Mouse (Mus musculus) left cerebral cortex, postnatal 25 days (tissue): ENCODE results near the gene Ptprh. TPM values are rescaled to one million over a fixed set of nuclear protein-coding genes. Genes with fewer than 3 reads are reported as not detected.

Experiments
- DNase-seq, 2 experiments: peaks; one replicate each; pipeline ENCODE4 v3.0.0; 2022; ENCODE audit warnings: low spot score in 2 of 2, mixed read lengths in 1 of 2
- intact Hi-C: fragments of 180-260 bp; cut with DNase I; formaldehyde crosslinking; loops from one replicate; pipeline ENCODE4 v1.15.1; 2025
- microRNA-seq, 2 experiments: library from miRNA; unstranded; fragments of <30 nt; microRNA quantifications; one replicate each; pipeline ENCODE4 v1.2.0; 2022
- total RNA-seq, 2 experiments: library from RNA; stranded (reverse); gene quantifications; 2 replicates each; pipeline ENCODE4 v1.2.3; 2021

The Ptprh gene
- total RNA-seq, 2 experiments from 2014 or later = 0.46 to 0.71 TPM

DNA sequence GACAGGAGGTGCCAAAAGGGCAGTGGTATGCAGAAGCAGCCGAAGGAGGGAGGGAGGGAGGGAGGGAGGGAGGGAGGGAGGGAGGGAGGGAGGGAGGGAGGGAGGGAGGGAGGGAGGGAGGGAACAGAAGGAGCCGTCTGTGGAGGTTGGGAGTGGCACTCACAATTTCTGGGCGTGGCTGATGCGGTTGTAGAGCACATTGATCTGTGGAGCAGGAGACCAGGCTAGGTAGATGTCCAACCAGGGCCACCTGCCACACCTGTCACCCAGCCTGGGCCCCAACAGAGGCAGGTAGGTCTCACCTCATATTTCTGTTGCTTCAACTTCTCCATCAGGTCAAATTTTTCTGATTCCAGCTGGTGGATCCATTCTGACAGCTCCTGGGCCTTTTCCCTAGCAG is 96.6 kb downstream of the Ptprh start:
- DNase-seq = no peak
- intact Hi-C loops = loop anchor here (10.0 kb wide), 1 partner anchor 812 kb away; the partner anchor contains the start of genes Mboat7 and Tsen34

DNA sequence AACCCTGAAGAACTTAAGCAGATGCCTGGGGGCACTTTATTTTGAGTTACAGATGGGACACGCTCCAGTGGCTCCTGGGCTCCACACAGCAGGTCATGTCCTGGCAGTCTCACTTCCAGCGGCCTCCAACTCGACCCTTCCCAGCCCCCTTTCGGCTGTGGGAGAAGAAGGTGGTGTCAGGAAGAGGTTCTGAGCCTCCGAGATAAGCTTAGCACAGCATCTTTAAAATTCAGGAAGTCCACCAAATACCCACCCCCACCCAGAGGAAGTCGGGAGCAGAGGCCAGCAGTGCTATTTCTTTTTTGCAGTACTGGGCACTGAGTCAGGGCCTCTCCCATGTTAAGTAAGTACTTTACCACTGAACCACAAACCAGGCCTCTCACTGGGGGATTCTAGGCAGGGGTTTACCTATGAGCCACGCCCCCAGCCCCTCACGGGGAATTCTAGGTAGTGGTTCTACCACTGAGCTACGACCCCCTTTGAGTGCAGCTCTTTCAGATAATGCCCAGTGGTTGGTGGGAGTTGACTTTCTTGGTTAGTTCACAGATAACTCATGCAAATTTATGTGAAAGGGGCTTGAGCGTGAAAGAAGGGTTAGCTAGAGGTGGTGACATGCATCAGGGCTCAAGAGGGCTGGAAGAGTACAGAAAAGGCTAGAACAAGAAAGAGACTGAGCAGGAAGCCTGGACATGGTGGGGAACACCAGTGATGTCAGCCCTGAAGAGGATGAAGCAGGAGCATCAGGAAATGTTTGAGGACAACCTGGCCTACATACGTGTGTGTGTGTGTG is 99.0 kb downstream of the Ptprh start:
- DNase-seq = peak in 1 of 2 experiments; percentile 16

DNA sequence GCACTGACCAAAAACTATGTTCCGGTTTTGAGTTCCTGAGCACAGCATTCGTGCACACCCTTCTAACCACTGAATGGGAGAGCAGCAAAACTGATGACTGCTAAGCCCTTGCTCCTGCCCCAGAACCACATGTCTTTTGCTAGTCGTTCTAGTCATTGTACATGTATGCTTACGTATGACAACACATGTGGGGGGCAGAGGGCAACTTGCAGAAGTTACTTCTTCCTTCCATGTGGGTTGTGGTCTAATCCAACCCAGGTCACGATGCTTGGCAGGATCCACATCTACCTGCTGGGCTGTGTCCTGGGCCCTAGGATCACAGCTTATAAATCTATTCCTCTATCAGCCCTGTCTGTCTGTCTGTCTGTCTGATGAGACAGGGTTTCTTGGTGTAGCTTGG is 100.0 kb downstream of the Ptprh start:
- DNase-seq = no peak
- intact Hi-C loops = loop anchor here (10.0 kb wide), 1 partner anchor 809 kb away; the partner anchor contains the start of genes Mboat7 and Tsen34

More for the DNA sequence above, 99.0 kb downstream of the Ptprh start:
- intact Hi-C loops = loop anchor here (10.0 kb wide), 1 partner anchor 810 kb away; the partner anchor contains the start of genes Mboat7 and Tsen34

DNA sequence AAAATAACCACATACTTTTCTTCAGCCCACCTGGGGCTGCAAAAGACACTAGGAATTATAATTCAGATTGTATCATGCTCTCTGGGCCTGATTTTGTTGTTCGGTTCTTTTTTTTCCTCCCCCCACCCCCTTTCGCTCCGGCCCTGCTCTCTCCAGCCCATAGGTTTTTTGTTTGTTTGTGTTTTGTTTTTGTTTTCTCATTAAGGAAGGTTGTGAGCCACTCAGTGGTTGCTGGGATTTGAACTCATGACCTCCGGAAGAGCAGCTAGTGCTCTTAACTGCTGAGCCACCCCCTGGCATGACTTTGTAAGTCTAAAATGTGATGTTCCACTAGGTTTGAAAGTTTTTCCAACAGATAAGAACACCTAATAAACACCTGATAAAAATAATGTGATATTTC is 100.7 kb downstream of the Ptprh start:
- no peak for DNase-seq
- intact Hi-C loops = loop anchor here (10.0 kb wide), 1 partner anchor 808 kb away; the partner anchor contains the start of genes Mboat7 and Tsen34

DNA sequence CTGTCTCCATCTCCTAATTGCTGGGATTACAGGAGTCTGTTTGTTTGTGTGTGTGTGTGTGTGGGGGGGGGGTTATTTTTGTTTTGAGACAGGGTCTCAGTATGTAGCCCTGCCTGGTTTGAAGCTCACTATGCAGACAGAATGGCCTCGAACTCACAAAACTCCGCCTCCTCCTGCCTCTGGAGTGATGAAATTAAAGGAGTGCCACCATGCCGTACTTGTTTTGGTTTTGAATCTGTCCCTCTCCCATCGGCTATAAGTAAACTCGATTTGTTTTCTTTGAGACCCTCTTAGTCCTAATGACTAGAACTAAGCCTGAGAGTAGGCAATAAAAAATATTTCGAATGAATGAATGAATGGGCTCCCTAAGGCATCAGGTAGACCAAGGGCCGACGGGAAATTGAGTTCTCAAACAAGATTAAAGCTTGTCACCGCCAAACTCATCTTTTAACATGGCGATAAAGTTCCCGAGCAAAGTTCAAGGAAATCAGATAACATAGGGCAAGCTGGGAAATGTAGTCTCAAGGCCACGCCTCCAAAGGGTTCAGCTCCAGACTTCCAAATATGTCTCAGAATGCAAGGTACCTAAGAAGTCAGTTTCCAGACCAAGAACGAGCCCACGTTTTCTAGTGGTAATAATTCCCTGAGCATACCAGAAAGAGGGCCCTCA is 101.3 kb downstream of the Ptprh start:
- intact Hi-C loops = loop anchor here (10.0 kb wide), 1 partner anchor 808 kb away; the partner anchor contains the start of genes Mboat7 and Tsen34
- peak; percentile 74 to 92 for DNase-seq

DNA sequence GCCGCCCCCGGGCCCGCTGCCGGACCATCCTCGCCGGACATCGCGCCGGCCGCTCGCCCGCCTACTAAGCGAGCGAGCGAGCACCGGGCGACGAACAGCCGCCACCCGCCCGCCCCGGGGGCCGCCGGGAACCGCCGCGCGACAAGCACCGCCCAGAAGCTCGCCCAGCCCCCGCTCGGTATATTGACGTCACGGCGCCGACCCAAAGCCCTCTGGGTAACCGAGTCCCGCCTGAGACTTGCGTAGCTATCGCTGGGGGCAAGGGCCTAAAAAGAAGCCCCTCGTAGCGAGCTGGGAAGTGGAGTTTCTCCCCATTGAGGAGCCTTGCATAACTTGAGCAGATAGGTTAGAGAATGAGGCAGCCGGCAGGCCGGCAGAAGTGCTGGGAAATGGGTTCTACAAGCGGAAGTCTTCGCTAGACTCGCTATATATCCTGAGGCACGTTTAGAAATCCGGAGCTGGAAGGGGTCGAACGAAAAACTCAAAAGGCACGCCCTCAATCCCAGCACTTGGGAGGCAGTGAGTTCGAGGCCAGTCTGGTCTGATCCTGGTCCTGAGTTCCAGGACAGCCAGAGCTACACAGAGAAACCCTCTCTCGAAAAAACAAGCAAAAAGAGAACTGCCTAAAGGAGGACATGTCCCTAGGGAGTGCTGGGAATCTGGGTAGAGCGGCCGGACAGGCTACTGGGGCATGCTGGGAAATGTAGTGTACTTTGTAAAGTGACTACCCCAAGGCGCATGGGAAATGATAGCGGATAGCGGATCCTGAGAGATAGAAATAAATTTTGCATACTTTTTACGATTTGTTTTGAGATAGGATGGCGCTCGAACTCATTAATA is 102.1 kb downstream of the Ptprh start, which contains the start of gene Ppp1r12c:
TSS of gene Ppp1r12c (minus strand) at position 123 of the 840 bp plus-strand sequence.
- peak; percentile 96 to 97 for DNase-seq
- intact Hi-C loops = loop anchor here (2.0 to 10.0 kb wide), 2 partner anchors 23 to 807 kb away; partner anchors contain the start of genes Mboat7 and Tsen34

DNA sequence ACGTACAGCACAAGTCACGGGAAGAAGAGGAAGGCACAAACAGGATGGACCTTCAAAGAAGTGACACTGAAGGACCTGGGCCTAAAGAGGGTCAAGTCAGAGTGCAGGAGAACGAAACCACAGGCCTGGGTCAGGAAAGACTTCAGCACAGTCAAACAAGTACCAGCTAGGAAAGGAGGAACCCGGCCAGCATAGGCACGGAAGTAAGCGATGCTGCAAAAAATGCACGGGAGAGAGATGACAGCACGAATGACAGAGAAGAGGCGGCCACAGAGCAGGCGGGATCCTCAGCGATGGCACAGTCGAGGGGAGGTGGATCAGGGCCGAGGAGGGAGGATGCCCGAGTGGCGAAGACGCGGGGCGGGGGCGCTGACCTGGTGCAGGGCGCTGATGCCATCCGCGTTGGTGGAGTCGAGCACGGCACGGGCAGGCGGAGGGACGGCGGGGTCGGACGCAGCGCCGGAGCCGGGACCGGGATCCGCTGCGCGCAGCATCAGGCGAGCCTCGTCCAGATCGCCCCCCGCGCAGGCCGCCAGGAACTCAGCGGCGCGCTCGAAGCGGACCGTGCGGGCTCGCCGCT is 102.9 kb downstream of the Ptprh start:
- intact Hi-C loops = loop anchor here (2.0 to 10.0 kb wide), 2 partner anchors 22 to 806 kb away; partner anchors contain the start of genes Mboat7 and Tsen34
- peak; percentile 45 to 63 for DNase-seq

DNA sequence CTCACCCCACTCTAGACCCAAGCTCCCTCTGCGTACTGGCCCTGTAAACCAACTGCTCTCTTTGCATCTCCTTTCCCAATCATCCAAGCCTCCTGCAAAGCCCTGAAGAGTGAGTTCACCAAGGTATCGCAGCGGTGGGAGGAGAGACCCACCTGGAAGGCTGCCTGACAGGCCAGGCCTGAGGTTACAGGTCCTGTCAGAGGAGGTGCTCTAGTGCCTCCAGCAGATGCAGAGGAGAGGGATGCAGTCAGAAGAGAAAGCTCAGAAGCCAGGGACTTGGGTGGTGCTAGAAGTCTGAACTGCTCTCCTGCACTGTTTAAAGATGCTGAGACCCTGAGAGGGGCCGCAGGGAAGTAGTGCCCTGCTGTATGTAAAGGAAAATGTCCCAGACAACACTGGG is 104.8 kb downstream of the Ptprh start:
- intact Hi-C loops = no loop called here

More for the DNA sequence above, 104.8 kb downstream of the Ptprh start:
- DNase-seq = no peak

Small RNAs within 50 kb of the gene (microRNA-seq; reads per million reads assigned to microRNA genes)
- 0 reads per million in 2 experiments for gene Gm23577

Other genes starting within 250 kb of the Ptprh start
- gene Gp6, start 206.3 kb downstream of the Ptprh start, total RNA-seq = not detected
- 10 to 100 TPM; 22.5 to 24.1 TPM for gene Rdh13, start 158.4 kb downstream of the Ptprh start, total RNA-seq
- gene Eps8l1, start 143.4 kb downstream of the Ptprh start, total RNA-seq = 1 to 10 TPM; 2.8 to 5.3 TPM
- gene Ppp1r12c, start 102.4 kb downstream of the Ptprh start, total RNA-seq = 100 to 1,000 TPM; 131 to 156 TPM
- gene Tnnt1, start 87.7 kb downstream of the Ptprh start, total RNA-seq = 10 to 100 TPM in 1 of 2 experiments, 1 to 10 TPM in 1; 4.6 to 10.2 TPM
- gene Tnni3, start 79.8 kb downstream of the Ptprh start, total RNA-seq = 1 to 10 TPM; 1.0 to 1.2 TPM
- gene Dnaaf3, start 71.6 kb downstream of the Ptprh start, total RNA-seq = under 1 TPM; 0.23 to 0.46 TPM
- gene Syt5, start 56.5 kb downstream of the Ptprh start, total RNA-seq = 100 to 1,000 TPM; 261 to 281 TPM
- 10 to 100 TPM; 14.0 to 16.7 TPM for gene Tmem86b, start 27.4 kb upstream of the Ptprh start, total RNA-seq
- gene Ppp6r1, start 55.0 kb upstream of the Ptprh start, total RNA-seq = 100 to 1,000 TPM; 145 to 148 TPM
- 100 to 1,000 TPM in 1 of 2 experiments, 10 to 100 TPM in 1; 91.8 to 105 TPM for gene Hspbp1, start 81.0 kb upstream of the Ptprh start, total RNA-seq
- gene Brsk1, start 86.6 kb upstream of the Ptprh start, total RNA-seq = 100 to 1,000 TPM; 394 to 407 TPM
- not detected for gene Tmem150b, start 121.2 kb upstream of the Ptprh start, total RNA-seq
- gene Kmt5c, start 136.1 kb upstream of the Ptprh start, total RNA-seq = 10 to 100 TPM; 25.0 to 30.4 TPM
- 1 to 10 TPM; 4.6 to 5.9 TPM for gene Cox6b2, start 149.1 kb upstream of the Ptprh start, total RNA-seq
- not detected for gene Fam71e2, start 167.3 kb upstream of the Ptprh start, total RNA-seq
- gene Il11, start 178.8 kb upstream of the Ptprh start, total RNA-seq = under 1 TPM; 0.69 to 0.83 TPM
- not detected for gene Tmem190, start 178.9 kb upstream of the Ptprh start, total RNA-seq
- gene Tmem238, start 185.6 kb upstream of the Ptprh start, total RNA-seq = 1 to 10 TPM; 2.3 to 3.0 TPM
- gene Rpl28, start 188.8 kb upstream of the Ptprh start, total RNA-seq = 100 to 1,000 TPM; 428 to 431 TPM
- 100 to 1,000 TPM; 108 to 110 TPM for gene Ube2s, start 208.5 kb upstream of the Ptprh start, total RNA-seq
- gene Shisa7, start 240.7 kb upstream of the Ptprh start, total RNA-seq = 100 to 1,000 TPM; 115 to 148 TPM